Mouse (Mus musculus) ES-E14 (cell line): ENCODE measurements around the gene Etv6. TPM values are rescaled to one million over a fixed set of nuclear protein-coding genes. Genes with fewer than 3 reads are reported as not detected.

ENCODE experiments used
- DNase-seq: peaks from one replicate; pipeline ENCODE4 v3.0.0-alpha.2; 2013; ENCODE audit warnings: low read depth, low spot score
- H3K27ac ChIP-seq: 2 replicates; pipeline ENCODE4 v1.5.1; 2012; ENCODE audit warnings: low read depth, mild to moderate bottlenecking, low read length, moderate library complexity, mixed read lengths; ENCODE audit not compliant: poor library complexity, insufficient read depth, severe bottlenecking
- H3K36me3 ChIP-seq: 2 replicates; pipeline ENCODE4 v1.6.1; 2012; ENCODE audit warnings: mild to moderate bottlenecking, low read length, moderate library complexity, mixed read lengths; ENCODE audit not compliant: control insufficient read depth, poor library complexity, insufficient read depth, severe bottlenecking
- H3K4me1 ChIP-seq, 2 experiments: fragments of 150-350 bp in 1 of 2; sonication (generic) in 1 of 2; 2 replicates each; pipeline ENCODE4 v1.6.1; 2012; ENCODE audit warnings: low read length in 2 of 2, mild to moderate bottlenecking in 1 of 2, mixed read lengths in 1 of 2; ENCODE audit not compliant: control insufficient read depth in 2 of 2, insufficient read depth in 2 of 2, poor library complexity in 1 of 2
- H3K4me3 ChIP-seq, 2 experiments: fragments of 150-350 bp in 1 of 2; sonication (generic) in 1 of 2; 2 replicates each; pipeline ENCODE4 v1.5.1; 2012; ENCODE audit warnings: low read length in 2 of 2, low read depth in 1 of 2, mild to moderate bottlenecking in 1 of 2, mixed read lengths in 1 of 2; ENCODE audit not compliant: insufficient read depth in 1 of 2, poor library complexity in 1 of 2, severe bottlenecking in 1 of 2
- H3K9ac ChIP-seq: 2 replicates; pipeline ENCODE4 v1.6.1; 2012; ENCODE audit warnings: low read depth, mild to moderate bottlenecking, low read length, mixed read lengths; ENCODE audit not compliant: poor library complexity, insufficient read depth, severe bottlenecking
- H3K9me3 ChIP-seq: fragments of 150-350 bp; sonication (generic); 2 replicates; pipeline ENCODE4 v1.6.1; 2012; ENCODE audit warnings: low read depth, mild to moderate bottlenecking, low read length; ENCODE audit not compliant: control insufficient read depth, insufficient read depth
- CHD2 ChIP-seq: IDR thresholded peaks from 2 replicates; pipeline ENCODE4 v1.6.1; 2014; ENCODE audit warnings: mild to moderate bottlenecking, low read depth, low read length, inconsistent platforms
- HCFC1 ChIP-seq: IDR thresholded peaks from 2 replicates; pipeline ENCODE4 v1.6.1; 2012; ENCODE audit warnings: low read length, inconsistent platforms, borderline replicate concordance; ENCODE audit not compliant: insufficient read depth
- MAFK ChIP-seq: IDR thresholded peaks from 2 replicates; pipeline ENCODE4 v1.6.1; 2014; ENCODE audit warnings: mild to moderate bottlenecking, low read depth, low read length, inconsistent platforms; ENCODE audit not compliant: insufficient read depth
- ZC3H11A ChIP-seq: IDR thresholded peaks from 2 replicates; pipeline ENCODE4 v1.6.1; 2012; ENCODE audit warnings: low read depth, mild to moderate bottlenecking, inconsistent platforms, low read length, borderline replicate concordance
- ZNF384 ChIP-seq: IDR thresholded peaks from 2 replicates; pipeline ENCODE4 v1.6.1; 2012; ENCODE audit warnings: low read depth, low read length, inconsistent platforms
- in situ Hi-C, 2 experiments: fragments of 600-800 bp; cut with MboI; formaldehyde crosslinking; loops; one replicate each; pipeline ENCODE4 v1.15.1; 2025; ENCODE audit warnings: low sequenced_read_pairs in 2 of 2, inconsistent platforms in 1 of 2; ENCODE audit not compliant: unreplicated experiment in 2 of 2
- total RNA-seq: library from RNA; depleted of rRNA; stranded (reverse); fragments of 300-350 nt; gene quantifications from 2 replicates; pipeline ENCODE4 v1.2.3, GENCODE M21; 2012

Etv6 gene
- total RNA-seq, 1 experiment, result 11.8 TPM

DNA sequence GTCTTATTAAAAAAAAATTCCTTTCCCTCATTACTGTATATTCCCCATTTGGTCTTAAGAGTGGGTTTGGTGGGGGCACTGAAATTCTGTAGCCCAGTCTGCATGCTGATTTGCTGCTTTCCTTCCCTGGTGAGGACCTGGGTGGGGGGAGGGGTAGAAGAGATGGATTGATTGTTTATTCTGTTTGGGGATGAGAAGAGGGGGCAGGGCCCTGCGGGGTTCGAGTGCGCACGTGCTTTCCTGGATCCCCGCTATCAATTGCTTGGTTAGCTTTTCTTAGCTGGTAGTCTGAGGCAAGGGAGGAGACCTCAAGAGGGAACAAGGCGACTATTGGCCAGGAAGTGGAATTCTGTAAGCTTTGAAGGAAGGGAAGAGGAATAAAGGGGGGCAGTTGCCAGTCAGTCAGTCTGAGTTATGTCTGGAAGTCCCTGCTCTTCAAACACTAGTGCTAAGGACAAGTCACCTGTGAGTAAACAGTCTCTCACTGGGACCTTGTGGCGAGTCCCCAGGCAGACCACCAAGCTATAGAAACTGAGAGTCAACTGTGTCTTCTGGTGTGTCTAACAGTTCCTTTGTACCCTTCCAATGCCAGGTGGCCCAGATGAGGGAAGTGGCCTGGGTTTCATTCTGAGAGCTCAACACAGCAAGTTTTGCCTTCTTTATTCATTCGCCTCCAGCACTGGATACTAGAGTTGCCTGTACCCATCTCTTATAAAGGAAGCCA is 120.6 kb downstream of the Etv6 start:
- in situ Hi-C loops, result no loop called here
- Histone ChIP-seq H3K9me3 (no peaks in the 10 kb centered on the region), H3K9ac (no peak overlapping the region), H3K27ac (no peak overlapping the region), H3K36me3 (no peaks in the 10 kb centered on the region; the same call in 1 of the 2 replicates), H3K4me1 (no peaks in the 10 kb centered on the region), H3K4me3 (no peak overlapping the region)
- no peak for DNase-seq
- TF ChIP-seq ZNF384, result no peak
- TF ChIP-seq CHD2, result no peak
- no peak for TF ChIP-seq ZC3H11A
- no peak for TF ChIP-seq MAFK
- no peak for TF ChIP-seq HCFC1

DNA sequence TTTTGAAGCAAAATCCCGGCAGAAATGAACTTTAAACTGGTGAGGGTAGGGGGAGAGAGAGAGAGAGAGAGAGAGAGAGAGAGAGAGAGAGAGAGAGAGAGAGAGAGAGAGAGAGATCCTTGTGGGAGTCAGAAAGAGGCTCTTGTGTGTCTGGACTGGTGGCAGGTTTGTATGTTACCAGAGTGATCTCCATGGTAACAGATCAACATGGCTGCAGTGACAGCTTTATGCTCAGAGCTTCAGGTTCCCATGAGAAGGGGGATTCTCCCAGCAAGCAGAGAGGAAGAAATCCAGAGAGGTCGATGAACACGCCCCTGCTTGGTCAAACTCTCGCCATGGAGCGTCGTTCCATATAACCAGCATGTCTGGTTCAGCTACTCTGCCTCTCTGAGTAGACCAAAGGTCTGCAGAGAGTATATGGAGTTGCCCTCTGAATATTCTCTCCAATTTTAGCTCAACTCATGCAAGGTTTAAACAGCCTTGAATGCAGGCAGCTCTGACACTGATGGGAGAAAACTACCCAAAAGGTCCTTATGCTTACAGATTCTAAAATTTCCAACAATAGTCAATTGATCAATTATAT is 122.1 kb downstream of the Etv6 start:
- Histone ChIP-seq H3K27ac (no peak overlapping the region), H3K9me3 (no peaks in the 10 kb centered on the region), H3K4me1 (no peaks in the 10 kb centered on the region), H3K4me3 (no peak overlapping the region), H3K9ac (no peak overlapping the region), H3K36me3 (no peaks in the 10 kb centered on the region; the same call in 1 of the 2 replicates)
- TF ChIP-seq CHD2, result no peak
- no peak for TF ChIP-seq HCFC1
- TF ChIP-seq ZNF384, result no peak
- TF ChIP-seq ZC3H11A, result no peak
- TF ChIP-seq MAFK, result no peak
- DNase-seq, result no peak
- in situ Hi-C loops, result no loop called here

DNA sequence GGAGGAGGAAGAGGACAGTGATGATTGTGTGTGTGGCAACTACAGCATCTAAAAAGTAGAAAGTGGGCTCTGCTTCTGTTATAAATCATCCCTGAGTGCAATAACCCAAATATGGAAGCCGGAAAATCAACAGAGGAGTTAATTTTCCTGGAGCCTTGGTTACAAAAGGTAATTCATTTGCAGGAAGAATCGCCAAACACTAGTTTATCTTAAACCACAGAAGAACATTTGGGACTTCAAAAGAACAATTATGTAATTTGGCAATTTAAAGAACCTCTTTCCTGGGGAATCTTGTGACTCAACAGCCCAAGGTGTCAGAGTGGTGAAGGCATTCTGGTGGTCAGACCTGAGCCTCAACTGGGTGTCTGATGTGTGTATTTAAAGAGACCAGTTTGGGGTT is 122.7 kb downstream of the Etv6 start:
- Histone ChIP-seq H3K4me1 (no peaks in the 10 kb centered on the region), H3K4me3 (no peak overlapping the region)
- in situ Hi-C loops, result no loop called here

DNA sequence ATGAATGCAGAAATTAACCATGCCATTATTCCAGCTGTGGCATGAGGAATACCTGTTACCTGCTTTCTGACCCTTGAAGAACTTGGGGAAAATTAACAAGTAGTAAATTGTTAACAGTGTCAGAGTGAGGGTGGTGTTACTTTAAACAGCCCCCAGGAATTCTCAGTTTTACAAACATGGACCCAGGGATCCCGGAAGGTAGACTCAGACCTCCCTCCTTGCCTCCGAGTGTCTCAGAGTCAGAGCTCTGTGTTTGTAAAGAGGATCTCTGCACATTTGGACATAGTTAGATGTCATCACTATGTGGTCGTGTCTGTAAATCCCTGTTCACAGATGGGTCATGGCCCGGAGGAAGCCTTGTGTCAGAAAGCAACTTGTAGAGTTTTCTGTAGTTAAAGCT is 124.2 kb downstream of the Etv6 start:
- H3K27ac ChIP-seq, result no peak overlapping the region
- TF ChIP-seq ZC3H11A (no peak), HCFC1 (no peak), CHD2 (no peak), ZNF384 (no peak), MAFK (no peak)
- DNase-seq, result no peak
- H3K4me1 ChIP-seq, result no peaks in the 10 kb centered on the region
- in situ Hi-C loops, result no loop called here
- H3K9me3 ChIP-seq, result no peaks in the 10 kb centered on the region
- no peak overlapping the region for H3K9ac ChIP-seq
- no peak overlapping the region for H3K4me3 ChIP-seq
- no peaks in the 10 kb centered on the region; the same call in 1 of the 2 replicates for H3K36me3 ChIP-seq

More for the DNA sequence above, 122.7 kb downstream of the Etv6 start:
- no peak overlapping the region for H3K9ac ChIP-seq
- no peak overlapping the region for H3K27ac ChIP-seq
- H3K36me3 ChIP-seq, result no peaks in the 10 kb centered on the region; the same call in 1 of the 2 replicates
- H3K9me3 ChIP-seq, result no peaks in the 10 kb centered on the region
- no peak for DNase-seq
- no peak for TF ChIP-seq MAFK
